Mouse (Mus musculus) embryonic facial prominence, embryonic 15.5 days (tissue): ENCODE measurements around the gene Tm9sf2. TPM values are rescaled to one million over a fixed set of nuclear protein-coding genes. Genes with fewer than 3 reads are reported as not detected.

Experiments
- ATAC-seq: fragments of 200-750 bp; cut with Nextera tagmentation; 2 replicates; pipeline ENCODE4 v1.8.0; 2017; ENCODE audit warnings: low read depth, moderate TSS enrichment; ENCODE audit not compliant: insufficient number of reproducible peaks, low FRiP score, low TSS enrichment
- H3K27ac ChIP-seq: fragments of 300-500 bp; sonication (generic); replicated peaks from 2 replicates; pipeline ENCODE4 v1.5.1; 2015; ENCODE audit warnings: mild to moderate bottlenecking, inconsistent platforms
- H3K27me3 ChIP-seq: fragments of 300-500 bp; sonication (generic); 2 replicates; pipeline ENCODE4 v1.6.1; 2015; ENCODE audit warnings: inconsistent platforms
- H3K36me3 ChIP-seq: fragments of 300-500 bp; sonication (generic); 2 replicates; pipeline ENCODE4 v1.6.1; 2015; ENCODE audit warnings: mild to moderate bottlenecking, inconsistent platforms
- H3K4me1 ChIP-seq: fragments of 300-500 bp; sonication (generic); 2 replicates; pipeline ENCODE4 v1.6.1; 2015; ENCODE audit warnings: inconsistent platforms
- H3K4me2 ChIP-seq: fragments of 300-500 bp; sonication (generic); replicated peaks from 2 replicates; pipeline ENCODE4 v1.6.1; 2015; ENCODE audit warnings: mild to moderate bottlenecking, inconsistent platforms
- H3K4me3 ChIP-seq: fragments of 300-500 bp; sonication (generic); replicated peaks from 2 replicates; pipeline ENCODE4 v1.5.1; 2015; ENCODE audit warnings: mild to moderate bottlenecking, inconsistent platforms
- H3K9ac ChIP-seq: fragments of 300-500 bp; sonication (generic); 2 replicates; pipeline ENCODE4 v1.6.1; 2015; ENCODE audit warnings: inconsistent platforms
- H3K9me3 ChIP-seq: fragments of 300-500 bp; sonication (generic); replicated peaks from 2 replicates; pipeline ENCODE4 v1.6.1; 2016; ENCODE audit warnings: inconsistent platforms
- WGBS: fragments of 180-500 bp; shearing (Covaris S2); methylation state at CpG from one replicate; pipeline ENCODE4 v1.1.7; 2015; 5-methylcytosine and 5-hydroxymethylcytosine counted together
- polyA plus RNA-seq: library from polyadenylated mRNA; unstranded; fragments of >200 nt; fragmentation: Nextera tagmentation; extraction: Ambion mirVana; gene quantifications from 2 replicates; pipeline ENCODE4 v1.2.1, GENCODE M21; 2015

Tm9sf2 gene
- polyA plus RNA-seq, 1 experiment from 2014 or later = 171 TPM

DNA sequence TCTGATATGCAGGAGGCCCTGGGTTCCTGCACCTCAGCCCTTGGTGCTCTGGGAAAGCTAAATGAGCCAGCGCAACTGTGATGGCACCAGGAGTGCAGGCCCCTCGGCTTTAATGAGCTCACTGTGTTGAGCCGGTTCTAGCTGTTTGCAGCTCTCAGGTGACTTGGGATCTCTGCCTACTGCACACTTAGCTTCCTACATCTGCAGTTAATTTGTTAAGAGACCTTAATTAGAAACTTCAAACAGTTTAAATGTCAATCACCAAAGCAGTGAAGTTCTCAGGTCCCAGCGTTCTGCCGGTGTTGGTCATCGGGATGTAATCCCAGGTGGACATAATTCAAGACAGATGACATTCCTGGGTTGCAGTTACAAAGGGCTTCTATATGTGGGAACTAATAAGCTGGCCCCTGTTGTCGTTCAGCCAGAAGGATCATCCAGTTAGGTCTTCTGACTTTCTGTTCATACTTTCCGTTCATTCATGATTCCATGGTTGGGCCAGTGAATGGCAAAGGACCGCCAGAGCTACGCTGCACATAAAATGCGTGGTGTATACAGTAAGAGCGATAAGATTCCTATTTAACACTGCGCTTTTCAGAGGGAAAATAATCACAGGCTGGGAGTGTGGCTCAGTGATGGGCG, 93.5 kb downstream of the Tm9sf2 start:
- Histone ChIP-seq H3K4me2 (no peak overlapping the region), H3K9me3 (no peaks in the 10 kb centered on the region), H3K27ac (no peak overlapping the region), H3K27me3 (no peaks in the 10 kb centered on the region), H3K36me3 (no peaks in the 10 kb centered on the region), H3K4me1 (no peaks in the 10 kb centered on the region), H3K4me3 (no peak overlapping the region), H3K9ac (no peak overlapping the region)
- ATAC-seq = no peak
- WGBS = 38% methylated on average over 14 of the region's 14 CpGs

DNA sequence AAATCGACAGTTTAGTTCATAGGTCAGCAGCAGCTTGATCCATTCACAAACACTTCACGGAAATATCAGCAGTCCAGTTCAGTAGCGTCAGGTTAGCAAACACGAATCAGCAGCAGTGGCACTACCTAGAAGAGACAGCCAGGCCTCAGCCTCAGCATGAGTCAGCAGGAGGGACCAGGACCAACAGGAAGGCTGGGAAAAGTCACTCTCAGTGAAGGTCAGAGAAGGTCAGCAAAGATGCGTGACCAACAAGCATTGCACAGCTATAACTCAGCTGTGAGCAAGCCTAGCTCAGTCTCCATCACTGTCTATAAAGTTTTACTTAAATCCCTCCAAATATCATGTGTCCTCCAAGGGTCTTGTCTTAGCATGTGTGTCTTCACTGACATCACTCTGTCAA, 102.3 kb downstream of the Tm9sf2 start:
- Histone ChIP-seq H3K4me3 (no peak overlapping the region), H3K4me2 (no peak overlapping the region), H3K27ac (no peak overlapping the region), H3K9me3 (no peaks in the 10 kb centered on the region), H3K4me1 (no peaks in the 10 kb centered on the region), H3K27me3 (no peaks in the 10 kb centered on the region), H3K36me3 (no peaks in the 10 kb centered on the region), H3K9ac (no peak overlapping the region)
- no peak for ATAC-seq
- 90% methylated on average over 5 of the region's 5 CpGs for WGBS

Other genes with a start within 250 kb of the Tm9sf2 start
- gene Ubac2, start 228.4 kb upstream of the Tm9sf2 start, polyA plus RNA-seq = 67.3 and 67.5 TPM in 2 replicates
- gene Gpr18, start 191.3 kb upstream of the Tm9sf2 start, polyA plus RNA-seq = 0.21 and 0.43 TPM in 2 replicates
- 4.9 and 5.0 TPM in 2 replicates for gene Gpr183, start 141.8 kb upstream of the Tm9sf2 start, polyA plus RNA-seq
- gene Timm8a2, start 72.4 kb upstream of the Tm9sf2 start, polyA plus RNA-seq = not detected in 2 replicates
- gene Clybl, start 74.7 kb downstream of the Tm9sf2 start, polyA plus RNA-seq = 21.4 and 24.0 TPM in 2 replicates